Mouse (Mus musculus) spleen, adult 2 months (tissue): ENCODE measurements around the gene Itgb7. TPM values are rescaled to one million over a fixed set of nuclear protein-coding genes. Genes with fewer than 3 reads are reported as not detected.
A peak's percentile ranks its signal among the peaks of the same experiment; 100 is the strongest.

Source experiments
- DNase-seq, 2 experiments: peaks; one replicate each; pipeline versions ENCODE4 v3.0.0 to v3.0.0-alpha.2; 2012 to 2021; ENCODE audit warnings: low spot score in 2 of 2, low read depth in 1 of 2
- H3K27ac ChIP-seq: fragments of 200-500 bp; 2 replicates; pipeline ENCODE4 v1.5.1; 2012; ENCODE audit warnings: low read length, inconsistent platforms; ENCODE audit not compliant: insufficient read depth
- H3K27me3 ChIP-seq: fragments of 200-500 bp; 2 replicates; pipeline ENCODE4 v1.6.1; 2012; ENCODE audit warnings: mild to moderate bottlenecking, moderate library complexity, low read length, inconsistent platforms; ENCODE audit not compliant: control insufficient read depth, insufficient read depth
- H3K36me3 ChIP-seq: fragments of 200-500 bp; 2 replicates; pipeline ENCODE4 v1.6.1; 2012; ENCODE audit warnings: mild to moderate bottlenecking, low read length, inconsistent platforms; ENCODE audit not compliant: control insufficient read depth, insufficient read depth
- H3K4me1 ChIP-seq: fragments of 200-500 bp; 2 replicates; pipeline ENCODE4 v1.6.1; 2011; ENCODE audit warnings: inconsistent platforms; ENCODE audit not compliant: control insufficient read depth, insufficient read depth, insufficient read length
- H3K4me3 ChIP-seq: fragments of 200-500 bp; 2 replicates; pipeline ENCODE4 v1.5.1; 2011; ENCODE audit warnings: mild to moderate bottlenecking, inconsistent platforms; ENCODE audit not compliant: insufficient read depth, insufficient read length; ENCODE audit errors: extremely low read depth
- CTCF ChIP-seq: fragments of 200-500 bp; IDR thresholded peaks from 2 replicates; pipeline ENCODE4 v1.5.1; 2011; ENCODE audit warnings: mild to moderate bottlenecking, inconsistent platforms; ENCODE audit not compliant: insufficient read depth, insufficient read length, insufficient replicate concordance; ENCODE audit errors: extremely low read depth
- POLR2A ChIP-seq: fragments of 200-500 bp; IDR thresholded peaks from 2 replicates; pipeline ENCODE4 v1.6.1; 2011; ENCODE audit warnings: low read depth, low read length, inconsistent platforms
- WGBS: fragments of 180-500 bp; shearing (Covaris S2); methylation state at CpG from one replicate; pipeline ENCODE4 v1.1.7; 2018; 5-methylcytosine and 5-hydroxymethylcytosine counted together
- polyA plus RNA-seq: library from polyadenylated mRNA; depleted of rRNA; stranded (reverse); fragments of >200 nt; gene quantifications from 2 replicates; pipeline ENCODE4 v1.2.3, GENCODE M21; 2012

Itgb7 gene
- polyA plus RNA-seq, 1 experiment, result 143 TPM

DNA sequence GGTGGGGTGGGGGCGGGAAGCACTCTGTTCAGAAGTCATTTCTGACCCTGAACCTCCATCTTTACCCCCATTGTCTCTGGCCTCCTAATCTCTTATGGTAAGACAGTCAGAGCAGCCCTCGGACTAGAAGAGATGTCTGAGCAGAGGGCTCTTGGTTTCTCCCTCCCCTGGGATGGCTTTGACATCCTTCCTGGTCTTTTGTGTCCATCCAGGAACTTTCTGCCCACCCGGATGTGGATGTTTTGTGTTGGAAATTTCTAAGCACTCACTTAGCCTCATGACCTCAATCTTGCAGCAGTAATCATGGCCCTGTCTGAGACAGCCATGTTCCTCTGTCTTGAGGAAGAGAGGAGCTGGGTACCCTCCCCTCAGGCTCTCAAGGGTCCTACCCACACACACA, 39.7 kb upstream of the Itgb7 start:
- Histone ChIP-seq H3K4me3 (no peak overlapping the region), H3K4me1 (no peaks in the 10 kb centered on the region), H3K27me3 (peaks cover 4% of the 10 kb centered on the region; the same call in 1 of the 2 replicates), H3K36me3 (no peaks in the 10 kb centered on the region), H3K27ac (no peak overlapping the region)
- 42% methylated on average over 3 of the region's 3 CpGs for WGBS
- TF ChIP-seq CTCF (no peak), POLR2A (no peak)
- no peak for DNase-seq

DNA sequence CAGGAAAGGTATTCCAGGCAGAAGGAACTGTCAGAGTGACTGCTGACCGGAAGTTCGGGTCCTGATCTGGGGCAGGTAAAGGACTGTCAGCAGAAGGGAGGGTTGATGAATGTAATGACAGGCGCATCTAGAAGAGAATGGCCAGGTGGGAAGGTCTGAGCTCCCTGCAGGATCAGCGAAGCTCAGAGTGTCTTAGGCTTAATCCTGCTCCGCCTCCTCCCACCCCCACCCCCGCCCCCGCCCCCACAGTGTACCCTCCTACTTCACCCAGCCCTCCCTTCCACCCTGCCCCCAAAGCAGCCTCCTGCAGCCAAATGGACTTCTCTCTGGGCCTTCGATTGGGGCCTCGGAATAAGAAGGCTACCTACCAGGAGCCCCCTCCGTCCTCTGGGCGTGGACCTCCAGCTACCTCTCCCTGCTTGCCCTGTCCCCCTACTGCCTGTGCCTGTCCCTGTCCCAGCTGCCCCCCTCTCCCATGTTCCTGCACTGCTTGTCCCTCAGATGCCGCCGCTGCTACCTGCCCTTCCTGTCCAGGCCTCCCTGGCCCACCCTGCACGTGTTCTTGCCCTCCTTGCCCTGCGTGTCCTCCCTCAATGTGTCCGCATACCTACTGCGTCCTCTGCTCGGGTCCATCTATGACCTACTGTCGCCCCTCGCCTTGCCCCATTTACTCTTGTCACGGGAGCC, 38.7 kb upstream of the Itgb7 start, which contains the start of gene Gm9918:
TSS of gene Gm9918 (plus strand) at position 290 of the 687 bp plus-strand sequence.
- Histone ChIP-seq H3K27ac (no peak within 1 kb of the TSS), H3K4me1 (no peaks in the 10 kb centered on the region), H3K4me3 (no peak within 1 kb of the TSS), H3K27me3 (peaks cover 4% of the 10 kb centered on the region; the same call in 1 of the 2 replicates), H3K36me3 (no peaks in the 10 kb centered on the region)
- TF ChIP-seq CTCF (no peak), POLR2A (no peak)
- no peak for DNase-seq
- 84% methylated on average over 21 of the region's 21 CpGs for WGBS

- TF ChIP-seq CTCF (no peak), POLR2A (no peak)
- no peak for DNase-seq
- Histone ChIP-seq H3K4me3 (no peak overlapping the region), H3K27ac (no peak overlapping the region), H3K4me1 (peaks cover 4% of the 10 kb centered on the region; the same call in 1 of the 2 replicates), H3K27me3 (0 out of 2 replicates have a peak, but pooled peaks cover under 1% of the 10 kb centered on the region), H3K36me3 (no peaks in the 10 kb centered on the region)
- 89% methylated on average over 5 of the region's 5 CpGs for WGBS
Measured at GRCm38 (mm10) chr15:102265548-102265947, 33.8 kb upstream of the Itgb7 start.

- Histone ChIP-seq H3K27ac (no peak overlapping the region), H3K27me3 (no peaks in the 10 kb centered on the region), H3K4me1 (peaks cover 4% of the 10 kb centered on the region; the same call in 1 of the 2 replicates), H3K4me3 (no peak overlapping the region), H3K36me3 (no peaks in the 10 kb centered on the region)
- peak in 1 of 2 experiments; percentile 22 for DNase-seq
- TF ChIP-seq CTCF (no peak), POLR2A (no peak)
- 60% methylated on average over 2 of the region's 2 CpGs for WGBS
Measured at GRCm38 (mm10) chr15:102263037-102263436, 31.3 kb upstream of the Itgb7 start.

GRCm38 (mm10) chr15:102262582-102262981, 30.8 kb upstream of the Itgb7 start:
- 60% methylated on average over 7 of the region's 7 CpGs for WGBS
- Histone ChIP-seq H3K36me3 (no peaks in the 10 kb centered on the region), H3K27ac (no peak overlapping the region), H3K4me3 (no peak overlapping the region), H3K4me1 (peaks cover 4% of the 10 kb centered on the region; the same call in 1 of the 2 replicates), H3K27me3 (no peaks in the 10 kb centered on the region)
- TF ChIP-seq CTCF, result no peak
- TF ChIP-seq POLR2A, result no peak
- DNase-seq, result no peak

- WGBS, result 72% methylated on average over 11 of the region's 11 CpGs
Measured at GRCm38 (mm10) chr15:102258581-102259253, 27.0 kb upstream of the Itgb7 start.

GRCm38 (mm10) chr15:102258076-102258470, 26.3 kb upstream of the Itgb7 start:
- H3K27ac ChIP-seq, result 0 out of 2 replicates have a peak overlapping the region, but pooled peaks have one; percentile 8
- DNase-seq, result no peak
- peaks cover 5% of the 10 kb centered on the region for H3K4me1 ChIP-seq
- WGBS, result 58% methylated on average over 12 of the region's 12 CpGs
- peaks cover 11% of the 10 kb centered on the region for H3K27me3 ChIP-seq
- TF ChIP-seq POLR2A (no peak), CTCF (no peak)
- no peaks in the 10 kb centered on the region for H3K36me3 ChIP-seq
- no peak overlapping the region; the same call in 1 of the 2 replicates for H3K4me3 ChIP-seq

More at GRCm38 (mm10) chr15:102258581-102259253, 27.0 kb upstream of the Itgb7 start:
- peaks cover 11% of the 10 kb centered on the region for H3K27me3 ChIP-seq
- DNase-seq, result no peak
- H3K4me1 ChIP-seq, result peaks cover 7% of the 10 kb centered on the region
- no peak overlapping the region for H3K4me3 ChIP-seq
- no peaks in the 10 kb centered on the region for H3K36me3 ChIP-seq
- H3K27ac ChIP-seq, result no peak overlapping the region
- TF ChIP-seq CTCF (no peak), POLR2A (no peak)
